ENCODE assay signal across 8 mouse cellular contexts in the genomic region with DNA sequence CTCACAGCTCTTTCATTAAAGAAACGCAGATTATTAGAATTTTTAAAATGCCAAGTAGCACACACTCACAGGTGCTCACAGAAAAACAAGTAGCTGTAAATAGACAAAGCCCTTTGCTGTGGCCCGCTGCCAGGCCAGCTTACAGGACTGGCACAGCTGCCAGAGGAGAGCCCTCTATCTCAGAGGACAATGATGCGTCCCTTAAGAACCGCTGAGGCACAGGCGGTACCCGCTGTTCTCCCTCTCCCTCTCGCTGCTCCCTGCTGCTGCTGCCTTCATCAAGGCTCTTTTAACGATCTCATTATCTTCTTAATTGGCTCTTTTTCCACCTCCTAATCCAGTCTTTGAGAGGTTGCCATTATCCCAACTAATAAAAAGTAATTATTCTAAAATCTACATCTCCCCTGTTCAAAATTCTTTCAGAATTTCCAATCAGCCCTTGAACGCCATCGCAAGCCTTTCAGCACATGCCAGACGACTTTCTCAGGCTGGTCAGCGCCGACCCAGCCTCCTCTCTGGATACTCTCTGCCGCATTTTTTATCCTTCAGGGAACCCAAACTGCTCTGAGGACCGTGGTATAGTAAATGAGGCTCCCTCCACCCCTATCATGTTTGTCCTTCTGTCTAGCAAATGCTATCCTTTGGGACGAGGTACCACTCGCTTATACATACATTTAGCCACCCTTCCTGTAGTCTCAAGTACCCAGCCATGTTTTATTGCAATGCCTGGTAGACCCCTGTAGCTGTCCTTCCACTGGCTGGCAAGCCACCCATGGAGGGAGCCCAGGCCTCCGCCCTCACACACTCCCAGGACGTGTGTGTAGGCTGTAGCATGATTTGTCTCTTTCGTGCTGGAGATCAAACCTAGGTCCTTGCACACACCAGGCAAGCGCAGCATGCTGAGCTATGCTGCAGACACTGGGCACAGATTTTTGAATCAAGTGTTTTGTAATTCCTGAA. TPM values are rescaled to one million over a fixed set of nuclear protein-coding genes. Genes with fewer than 3 reads are reported as not detected.
DNase-seq lines count a peak whose midpoint lies in the region; ATAC-seq lines count a peak whose summit lies in the region.

No protein-coding gene starts in this region.

- peak overlapping the region; percentile 20 for H3K4me3 ChIP-seq in forebrain, embryonic 16.5 days (replicated peaks; ENCODE audit: low read length)
- H3K4me3 ChIP-seq in intestine, embryonic 15.5 days (replicated peaks), result no peak overlapping the region
- no peak overlapping the region for H3K4me3 ChIP-seq in kidney, embryonic 14.5 days (ENCODE audit: low read length)

- peak overlapping the region; percentile 54 for H3K9ac ChIP-seq in forebrain, embryonic 16.5 days (replicated peaks; ENCODE audit: low read depth, low read length)
- no peak overlapping the region for H3K9ac ChIP-seq in intestine, embryonic 15.5 days
- no peak overlapping the region for H3K9ac ChIP-seq in kidney, embryonic 14.5 days (ENCODE audit: low read depth, low read length)

- DNase-seq in lung, postnatal 4 days, result peak; percentile 21 to 63
- no peak for DNase-seq in lung, postnatal 10 days
- peak; percentile 57 to 62 for DNase-seq in layer of hippocampus, postnatal 10 days (ENCODE audit: low spot score in 2 of 2)
- peak; percentile 60 for DNase-seq in retina, embryonic 14.5 days (ENCODE audit: low spot score)
- DNase-seq in adrenal gland, adult 18-20 months (ENCODE audit: low spot score in 2 of 2), result no peak

- peak; percentile 94 for ATAC-seq in forebrain, embryonic 16.5 days
- no peak for ATAC-seq in intestine, embryonic 15.5 days
- no peak for ATAC-seq in kidney, embryonic 14.5 days (ENCODE audit: low FRiP score, low TSS enrichment)

- H3K9me3 ChIP-seq in forebrain, embryonic 16.5 days (ENCODE audit: control insufficient read depth, low read length), result no peaks in the 10 kb centered on the region
- H3K9me3 ChIP-seq in intestine, embryonic 15.5 days, result no peaks in the 10 kb centered on the region
- H3K9me3 ChIP-seq in kidney, embryonic 14.5 days (ENCODE audit: control insufficient read depth, low read length), result no peaks in the 10 kb centered on the region

- peaks cover 19% of the 10 kb centered on the region for H3K4me1 ChIP-seq in forebrain, embryonic 16.5 days (replicated peaks; ENCODE audit: control insufficient read depth, insufficient read depth, low read length)
- H3K4me1 ChIP-seq in intestine, embryonic 15.5 days (replicated peaks), result peaks cover 16% of the 10 kb centered on the region
- H3K4me1 ChIP-seq in kidney, embryonic 14.5 days (ENCODE audit: control insufficient read depth, insufficient read depth, low read length), result 0 out of 2 replicates have a peak, but pooled peaks cover 8% of the 10 kb centered on the region

- no peaks in the 10 kb centered on the region for H3K27me3 ChIP-seq in forebrain, embryonic 16.5 days (replicated peaks; ENCODE audit: control insufficient read depth, insufficient read depth, low read length)
- H3K27me3 ChIP-seq in intestine, embryonic 15.5 days (replicated peaks), result no peaks in the 10 kb centered on the region
- no peaks in the 10 kb centered on the region for H3K27me3 ChIP-seq in kidney, embryonic 14.5 days (ENCODE audit: control insufficient read depth, insufficient read depth, low read length)

- WGBS in forebrain, embryonic 16.5 days, result 6% methylated on average over 21 of the region's 21 CpGs
- 69% methylated on average over 21 of the region's 21 CpGs for WGBS in intestine, embryonic 15.5 days
- 54% methylated on average over 21 of the region's 21 CpGs for WGBS in kidney, embryonic 14.5 days

- H3K27ac ChIP-seq in forebrain, embryonic 16.5 days (ENCODE audit: low read length), result peak overlapping the region; percentile 92
- H3K27ac ChIP-seq in intestine, embryonic 15.5 days, result no peak overlapping the region
- no peak overlapping the region for H3K27ac ChIP-seq in kidney, embryonic 14.5 days (ENCODE audit: low read depth, low read length)

- H3K36me3 ChIP-seq in forebrain, embryonic 16.5 days (ENCODE audit: control insufficient read depth, insufficient read depth), result peaks cover 4% of the 10 kb centered on the region; the same call in 1 of the 2 replicates
- H3K36me3 ChIP-seq in intestine, embryonic 15.5 days, result peaks cover 15% of the 10 kb centered on the region
- peaks cover 14% of the 10 kb centered on the region; the same call in 1 of the 2 replicates for H3K36me3 ChIP-seq in kidney, embryonic 14.5 days (ENCODE audit: control insufficient read depth, insufficient read depth, low read length)

- peak overlapping the region; percentile 49 for H3K4me2 ChIP-seq in forebrain, embryonic 16.5 days (ENCODE audit: low read length)
- H3K4me2 ChIP-seq in intestine, embryonic 15.5 days (replicated peaks), result no peak overlapping the region
- H3K4me2 ChIP-seq in kidney, embryonic 14.5 days (replicated peaks; ENCODE audit: low read depth, low read length), result no peak overlapping the region

RNA-seq across cellular contexts. Expression of a gene that starts 35.4 kb away (rescaled TPM):
- 74.7 and 77.9 TPM in 2 replicates for polyA plus RNA-seq in forebrain, embryonic 16.5 days (2015; fragmentation: Nextera tagmentation; extraction: Ambion mirVana)
- total RNA-seq in layer of hippocampus, postnatal 10 days (2021), result 10 to 100 TPM; 39.0 to 44.3 TPM
- polyA plus RNA-seq in intestine, embryonic 15.5 days (2015; fragmentation: Nextera tagmentation; extraction: Ambion mirVana), result 48.1 and 49.5 TPM in 2 replicates
- 10 to 100 TPM; 40.8 to 53.7 TPM for total RNA-seq in adrenal gland, adult 18-20 months (2021)
- polyA plus RNA-seq in kidney, embryonic 14.5 days (2014; fragmentation: Nextera tagmentation; extraction: Ambion mirVana), result 74.9 and 87.7 TPM in 2 replicates

Comparison
In these comparisons a context has a peak if more than half of its experiments do, and no peak if none do; other contexts are left out.
1. DNase-seq: peak in lung, postnatal 4 days (2 of 2), layer of hippocampus, postnatal 10 days (2 of 2) and retina, embryonic 14.5 days (single experiment); none in lung, postnatal 10 days (single experiment) and adrenal gland, adult 18-20 months (0 of 2).